16 mouse cellular contexts compared by ENCODE assay signal in genomic region chr2:17931881-17932280, GRCm38 (mm10).
A peak's percentile ranks its signal among the peaks of the same experiment; 100 is the strongest.
DNase-seq lines count a peak whose midpoint lies in the region; ATAC-seq and TF ChIP-seq lines count a peak whose summit lies in the region.
"Had no signal": no experiment of that assay in that cellular context is flagged by ENCODE, and none has a peak within 500 bp of the region (broad histone marks: within the 10 kb centered on the region; RNA-seq: fewer than 3 reads in every experiment).

No protein-coding gene starts in this region.

- intact Hi-C loops in heart, postnatal 14 days (cut with DNase I) = no loop called here

- H3K4me1 ChIP-seq in heart, embryonic 12.5 days (replicated peaks) = peaks cover 33% of the 10 kb centered on the region
- H3K4me1 ChIP-seq in midbrain, embryonic 10.5 days = peaks cover 33% of the 10 kb centered on the region
- peaks cover 13% of the 10 kb centered on the region for H3K4me1 ChIP-seq in midbrain, embryonic 15.5 days
- no peaks in the 10 kb centered on the region for H3K4me1 ChIP-seq in thymus, adult 2 months (replicated peaks; ENCODE audit: control insufficient read depth, insufficient read depth, low read length)
- H3K4me1 ChIP-seq: liver, embryonic 15.5 days had no signal

- H3K9ac ChIP-seq in heart, embryonic 12.5 days = no peak overlapping the region
- no peak overlapping the region for H3K9ac ChIP-seq in midbrain, embryonic 15.5 days
- H3K9ac ChIP-seq: limb, embryonic 12.5 days; liver, embryonic 15.5 days had no signal

- peaks cover 13% of the 10 kb centered on the region; the same call in 1 of the 2 replicates for H3K9me3 ChIP-seq in heart, embryonic 12.5 days (replicated peaks)
- peaks cover 12% of the 10 kb centered on the region; the same call in 1 of the 2 replicates for H3K9me3 ChIP-seq in midbrain, embryonic 10.5 days (replicated peaks)
- no peaks in the 10 kb centered on the region for H3K9me3 ChIP-seq in midbrain, embryonic 15.5 days
- H3K9me3 ChIP-seq: liver, embryonic 15.5 days had no signal

- no peaks in the 10 kb centered on the region for H3K36me3 ChIP-seq in heart, embryonic 12.5 days
- H3K36me3 ChIP-seq in midbrain, embryonic 10.5 days = 0 out of 2 replicates have a peak, but pooled peaks cover 5% of the 10 kb centered on the region
- no peaks in the 10 kb centered on the region for H3K36me3 ChIP-seq in midbrain, embryonic 15.5 days (replicated peaks)
- no peaks in the 10 kb centered on the region for H3K36me3 ChIP-seq in thymus, adult 2 months (ENCODE audit: control insufficient read depth, insufficient read depth, low read length)
- H3K36me3 ChIP-seq: limb, embryonic 12.5 days; liver, embryonic 15.5 days had no signal

- no peaks in the 10 kb centered on the region for H3K27me3 ChIP-seq in heart, embryonic 12.5 days (replicated peaks)
- no peaks in the 10 kb centered on the region for H3K27me3 ChIP-seq in midbrain, embryonic 10.5 days (ENCODE audit: low read depth, poor library complexity, severe bottlenecking)
- H3K27me3 ChIP-seq in midbrain, embryonic 15.5 days (replicated peaks) = no peaks in the 10 kb centered on the region
- H3K27me3 ChIP-seq in thymus, adult 2 months (ENCODE audit: control insufficient read depth, insufficient read depth, low read length) = no peaks in the 10 kb centered on the region
- H3K27me3 ChIP-seq: limb, embryonic 12.5 days; liver, embryonic 15.5 days had no signal

- no peak overlapping the region for H3K4me3 ChIP-seq in heart, embryonic 12.5 days
- no peak overlapping the region for H3K4me3 ChIP-seq in midbrain, embryonic 10.5 days
- no peak overlapping the region for H3K4me3 ChIP-seq in midbrain, embryonic 15.5 days
- no peak overlapping the region for H3K4me3 ChIP-seq in thymus, adult 2 months (ENCODE audit: control insufficient read depth, insufficient read depth, low read length)
- H3K4me3 ChIP-seq: erythroblast, embryonic 14.5 days; limb, embryonic 12.5 days; liver, embryonic 15.5 days had no signal

- no peak for DNase-seq in heart, postnatal 14 days
- no peak for DNase-seq in midbrain, embryonic 10.5 days (ENCODE audit: low spot score)
- peak; percentile 36 for DNase-seq in MEL-GATA-1-ER (ENCODE audit: extremely low read depth, low read depth)
- DNase-seq in thymus, postnatal 4 days = no peak
- no peak for DNase-seq in thymus, adult 2 months
- DNase-seq: adrenal gland, postnatal 36 days; kidney, adult 9 months; right cerebral cortex, postnatal 25 days had no signal

- peak overlapping the region; percentile 85 for H3K27ac ChIP-seq in heart, embryonic 12.5 days (ENCODE audit: poor library complexity, severe bottlenecking)
- H3K27ac ChIP-seq in midbrain, embryonic 10.5 days (replicated peaks) = peak overlapping the region; percentile 88
- no peak overlapping the region for H3K27ac ChIP-seq in midbrain, embryonic 15.5 days
- no peak overlapping the region for H3K27ac ChIP-seq in thymus, adult 2 months (ENCODE audit: control insufficient read depth, insufficient read depth, low read length)
- H3K27ac ChIP-seq: limb, embryonic 12.5 days; liver, embryonic 15.5 days had no signal

- ATAC-seq in heart, embryonic 12.5 days (ENCODE audit: insufficient number of reproducible peaks, low FRiP score) = no peak
- no peak for ATAC-seq in midbrain, embryonic 15.5 days (replicated peaks)
- ATAC-seq in megakaryocyte progenitor cell, adult 5-6 weeks (replicated peaks; ENCODE audit: poor library complexity) = peak; percentile 80
- ATAC-seq: activated CD4-positive, CD25-positive, alpha-beta regulatory T cell, adult 4 months; CD4-positive, CD25-positive, alpha-beta regulatory T cell, adult 4 months had no signal

- WGBS in heart, embryonic 12.5 days = 70% methylated on average over 5 of the region's 5 CpGs
- 87% methylated on average over 5 of the region's 5 CpGs for WGBS in midbrain, embryonic 10.5 days
- 89% methylated on average over 5 of the region's 5 CpGs for WGBS in midbrain, embryonic 15.5 days
- 37% methylated on average over 5 of the region's 5 CpGs for WGBS in thymus, adult 2 months

- TF ChIP-seq CTCF in thymus, adult 2 months (IDR thresholded peaks at IDR 0.05; ENCODE audit: borderline replicate concordance, control insufficient read depth, extremely low read depth, insufficient read depth, low read length, poor library complexity) = no peak

- H3K4me2 ChIP-seq in heart, embryonic 12.5 days = peak overlapping the region; percentile 63; the same call in 1 of the 2 replicates
- no peak overlapping the region for H3K4me2 ChIP-seq in midbrain, embryonic 15.5 days
- H3K4me2 ChIP-seq: liver, embryonic 15.5 days had no signal

- no peak for TF ChIP-seq POLR2A in thymus, adult 2 months (IDR thresholded peaks at IDR 0.05; ENCODE audit: control insufficient read depth, extremely low read depth, insufficient read depth, low read length, poor library complexity)

Comparison
In these comparisons a context has a peak if more than half of its experiments do, and no peak if none do; other contexts are left out.
1. H3K27ac ChIP-seq: peak in heart, embryonic 12.5 days (single experiment) and midbrain, embryonic 10.5 days (single experiment); none in midbrain, embryonic 15.5 days (single experiment) and thymus, adult 2 months (single experiment).